11 mouse cellular contexts compared by ENCODE assay signal in genomic region chr5:128684192-128684591, GRCm38 (mm10). TPM values are rescaled to one million over a fixed set of nuclear protein-coding genes. Genes with fewer than 3 reads are reported as not detected.
DNase-seq lines count a peak whose midpoint lies in the region; ATAC-seq and TF ChIP-seq lines count a peak whose summit lies in the region.
"Had no signal": no experiment of that assay in that cellular context is flagged by ENCODE, and none has a peak within 500 bp of the region (broad histone marks: within the 10 kb centered on the region; RNA-seq: fewer than 3 reads in every experiment).

No protein-coding gene starts in this region.

- no peak overlapping the region for H3K27ac ChIP-seq in midbrain, embryonic 11.5 days (ENCODE audit: low read depth, low read length)
- H3K27ac ChIP-seq in heart, adult 2 months: no peak overlapping the region
- H3K27ac ChIP-seq in thymus, adult 2 months (ENCODE audit: control insufficient read depth, insufficient read depth, low read length): no peak overlapping the region

- no peak for TF ChIP-seq EP300 in heart, adult 2 months (IDR thresholded peaks at IDR 0.05; ENCODE audit: insufficient read depth, low read depth, low read length)

- intact Hi-C loops in heart, adult 2 months (cut with DNase I): no loop called here

- no peak overlapping the region for H3K4me3 ChIP-seq in midbrain, embryonic 11.5 days (ENCODE audit: low read depth, low read length)
- no peak overlapping the region for H3K4me3 ChIP-seq in heart, adult 2 months
- no peak overlapping the region for H3K4me3 ChIP-seq in thymus, adult 2 months (ENCODE audit: control insufficient read depth, insufficient read depth, low read length)
- H3K4me3 ChIP-seq: myocyte had no signal

- H3K9ac ChIP-seq in midbrain, embryonic 11.5 days (ENCODE audit: low read length): peak overlapping the region; percentile 7; the same call in 1 of the 2 replicates
- no peak overlapping the region for H3K9ac ChIP-seq in heart, adult 2 months (ENCODE audit: low read depth, low read length)

- no peaks in the 10 kb centered on the region for H3K27me3 ChIP-seq in midbrain, embryonic 11.5 days (ENCODE audit: control insufficient read depth, insufficient read depth, low read length)
- no peaks in the 10 kb centered on the region for H3K27me3 ChIP-seq in heart, adult 2 months (ENCODE audit: control insufficient read depth, insufficient read depth, low read length)
- H3K27me3 ChIP-seq in thymus, adult 2 months (ENCODE audit: control insufficient read depth, insufficient read depth, low read length): no peaks in the 10 kb centered on the region
- H3K27me3 ChIP-seq: Patski had no signal

- peak; percentile 25 for DNase-seq in embryo, embryonic 9.5 days (ENCODE audit: extremely low spot score)
- no peak for DNase-seq in embryo, embryonic 10 days (ENCODE audit: low spot score)
- peak; percentile 30 to 39 for DNase-seq in right cerebral cortex, postnatal 10 days (ENCODE audit: low spot score in 2 of 2)
- DNase-seq in right cerebral cortex, adult 18-20 months: no peak
- no peak for DNase-seq in midbrain, embryonic 11.5 days (ENCODE audit: low spot score, missing footprints)
- peak; percentile 47 for DNase-seq in testis, postnatal 14 days (ENCODE audit: low spot score)
- DNase-seq in heart, adult 2 months: no peak
- DNase-seq in thymus, adult 2 months: no peak

- 12% methylated on average over 10 of the region's 10 CpGs for WGBS in midbrain, embryonic 11.5 days
- 29% methylated on average over 10 of the region's 10 CpGs for WGBS in heart, adult 2 months
- 33% methylated on average over 10 of the region's 10 CpGs for WGBS in thymus, adult 2 months

- 0 out of 2 replicates have a peak, but pooled peaks have one; percentile 46 for ATAC-seq in midbrain, embryonic 11.5 days (ENCODE audit: low FRiP score)
- ATAC-seq: Patski had no signal

- TF ChIP-seq CTCF in heart, adult 2 months (IDR thresholded peaks at IDR 0.05): no peak
- TF ChIP-seq CTCF in thymus, adult 2 months (IDR thresholded peaks at IDR 0.05; ENCODE audit: borderline replicate concordance, control insufficient read depth, extremely low read depth, insufficient read depth, low read length, poor library complexity): no peak

- H3K4me2 ChIP-seq in midbrain, embryonic 11.5 days: peak overlapping the region; percentile 22; the same call in 1 of the 2 replicates
- H3K4me2 ChIP-seq: liver, embryonic 11.5 days had no signal

- no peaks in the 10 kb centered on the region for H3K79me2 ChIP-seq in heart, adult 2 months (replicated peaks; ENCODE audit: control insufficient read depth, insufficient read depth, low read length)

- H3K9me3 ChIP-seq in midbrain, embryonic 11.5 days (ENCODE audit: control insufficient read depth, low read length): no peaks in the 10 kb centered on the region; the same call in 1 of the 2 replicates

- TF ChIP-seq POLR2A in heart, adult 2 months (IDR thresholded peaks at IDR 0.05; ENCODE audit: insufficient read depth, low read depth, low read length): no peak
- TF ChIP-seq POLR2A in thymus, adult 2 months (IDR thresholded peaks at IDR 0.05; ENCODE audit: control insufficient read depth, extremely low read depth, insufficient read depth, low read length, poor library complexity): no peak

- no peaks in the 10 kb centered on the region for H3K36me3 ChIP-seq in midbrain, embryonic 11.5 days (ENCODE audit: control insufficient read depth, insufficient read depth, low read length)
- no peaks in the 10 kb centered on the region for H3K36me3 ChIP-seq in heart, adult 2 months (ENCODE audit: control insufficient read depth, insufficient read depth, low read length)
- H3K36me3 ChIP-seq in thymus, adult 2 months (ENCODE audit: control insufficient read depth, insufficient read depth, low read length): no peaks in the 10 kb centered on the region

- peaks cover 11% of the 10 kb centered on the region for H3K4me1 ChIP-seq in midbrain, embryonic 11.5 days (ENCODE audit: control insufficient read depth, insufficient read depth, low read length)
- H3K4me1 ChIP-seq in heart, adult 2 months (ENCODE audit: control insufficient read depth, insufficient read depth, low read length): no peaks in the 10 kb centered on the region
- no peaks in the 10 kb centered on the region for H3K4me1 ChIP-seq in thymus, adult 2 months (replicated peaks; ENCODE audit: control insufficient read depth, insufficient read depth, low read length)

RNA-seq across cellular contexts. Expression of gene Piwil1, which starts 18.1 kb away (rescaled TPM):
- polyA plus RNA-seq in midbrain, embryonic 11.5 days (2014; fragmentation: Nextera tagmentation; extraction: Ambion mirVana): 0.14 TPM in 1 of 2 replicates, not detected in the other
- not detected for total RNA-seq in heart, adult 2 months (2021)
- 0.08 and 0.09 TPM in 2 replicates for polyA plus RNA-seq in heart, adult 2 months (2012; rRNA removed)
- polyA plus RNA-seq in thymus, adult 2 months (2012; rRNA removed): 0.05 and 0.08 TPM in 2 replicates
- polyA plus RNA-seq: liver, embryonic 11.5 days; myocyte; Patski had no signal

Comparison
In these comparisons a context has a peak if more than half of its experiments do, and no peak if none do; other contexts are left out.
1. DNase-seq: peak in embryo, embryonic 9.5 days (single experiment), right cerebral cortex, postnatal 10 days (2 of 2) and testis, postnatal 14 days (single experiment); none in embryo, embryonic 10 days (single experiment), right cerebral cortex, adult 18-20 months (single experiment), midbrain, embryonic 11.5 days (single experiment), heart, adult 2 months (0 of 2) and thymus, adult 2 months (single experiment).